Mouse (Mus musculus) lung, postnatal 25 days (tissue): ENCODE results near the gene Map3k10.

Experiments
- DNase-seq: peaks from one replicate; pipeline ENCODE4 v3.0.0; 2022; ENCODE audit warnings: low spot score

Map3k10 gene

DNA sequence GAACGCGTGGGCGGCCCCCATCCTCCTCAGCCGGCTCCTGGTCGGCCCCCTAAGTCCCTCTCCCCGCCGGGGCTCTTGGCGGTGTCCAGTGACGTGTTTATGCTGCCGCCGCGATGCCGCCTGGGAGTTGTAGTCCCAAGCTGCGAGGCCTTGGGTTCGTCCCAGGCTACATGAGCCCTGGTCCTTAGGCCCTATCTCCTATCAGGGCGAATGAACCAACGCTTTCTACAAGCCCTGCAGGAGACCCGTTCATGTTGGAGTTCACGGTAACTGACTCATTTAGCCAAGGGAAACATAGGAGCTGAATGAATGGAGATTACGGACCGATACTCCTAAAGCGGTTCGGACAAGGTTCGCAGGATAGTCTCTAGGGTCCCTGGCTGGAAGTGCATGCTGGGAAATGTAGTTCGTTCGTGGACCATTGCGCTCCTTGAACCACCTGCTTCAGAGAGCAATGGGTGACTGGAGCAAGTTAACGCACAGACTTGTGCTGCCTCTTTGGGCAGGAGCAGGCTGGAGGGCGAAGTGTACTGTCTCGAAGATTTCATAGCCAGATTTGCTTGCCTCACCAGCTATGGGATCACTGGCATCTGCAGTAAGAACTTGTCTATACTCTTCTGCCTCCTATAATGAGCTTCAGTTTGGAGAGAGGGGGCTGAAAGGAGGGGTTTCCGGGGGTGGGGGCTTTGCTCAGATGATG lies at the start of gene Map3k10:
Gene Map3k10 (minus strand): TSS at position 77 of the 700 bp plus-strand sequence.
- DNase-seq, result peak; percentile 93

DNA sequence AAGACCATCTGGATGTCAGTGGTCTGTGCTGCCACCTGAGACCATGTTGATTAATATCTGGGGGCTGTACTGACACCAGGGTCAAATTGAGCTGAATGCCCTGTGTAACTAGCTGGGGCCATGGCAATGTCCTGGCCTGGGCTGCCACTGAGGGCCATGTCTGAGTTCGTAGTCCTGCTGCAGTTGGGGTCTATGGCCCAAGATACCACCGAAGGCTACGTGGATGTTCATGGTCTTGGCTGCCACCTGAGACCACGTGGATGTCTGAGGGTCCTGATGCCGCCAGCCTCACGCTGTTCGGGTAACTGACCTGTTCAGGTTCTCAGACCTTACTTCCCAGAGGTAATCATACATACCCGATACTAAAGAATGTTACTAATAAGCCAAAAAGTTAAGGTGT lies 47.6 kb upstream of the Map3k10 start:
- DNase-seq, result no peak

DNA sequence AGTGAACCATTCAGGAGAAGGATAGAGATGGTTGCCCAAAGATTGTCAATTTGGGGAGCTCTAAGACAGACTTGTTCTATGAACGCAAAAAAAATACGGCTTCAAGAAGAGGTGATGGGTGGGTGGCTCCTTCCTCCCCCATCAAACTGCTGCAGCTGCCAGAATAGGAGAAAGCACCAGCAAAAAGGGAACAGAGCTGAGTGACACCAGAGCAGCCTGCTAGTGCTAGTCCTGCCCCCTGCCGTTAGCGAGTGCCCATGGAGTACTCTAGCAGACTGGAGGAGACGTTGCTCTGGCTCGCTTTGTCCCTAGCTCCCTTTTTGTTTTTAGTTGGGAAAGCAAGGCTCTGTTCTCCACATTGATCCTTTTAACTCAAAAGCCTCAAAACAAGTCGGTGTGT lies 36.0 kb upstream of the Map3k10 start:
- no peak for DNase-seq

DNA sequence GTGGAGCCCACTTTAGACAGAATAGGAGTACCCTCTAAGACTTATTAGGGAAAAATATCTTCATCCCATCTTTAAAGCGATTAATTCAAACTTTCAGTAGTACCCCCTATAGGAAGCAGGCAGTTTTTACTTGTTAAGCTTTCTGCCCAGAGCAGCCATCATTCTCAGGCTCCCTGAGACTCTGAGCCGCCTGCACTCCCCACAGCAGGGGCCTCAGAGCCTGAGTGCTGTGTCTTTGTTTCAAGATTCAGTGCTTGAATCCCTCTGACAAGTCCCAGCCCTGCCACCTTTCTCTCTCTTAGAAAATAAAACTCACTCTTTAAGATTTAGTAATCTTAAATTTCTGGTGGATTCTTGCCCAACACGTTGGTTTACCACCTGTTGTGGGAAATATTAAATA lies 22.3 kb upstream of the Map3k10 start:
- no peak for DNase-seq

DNA sequence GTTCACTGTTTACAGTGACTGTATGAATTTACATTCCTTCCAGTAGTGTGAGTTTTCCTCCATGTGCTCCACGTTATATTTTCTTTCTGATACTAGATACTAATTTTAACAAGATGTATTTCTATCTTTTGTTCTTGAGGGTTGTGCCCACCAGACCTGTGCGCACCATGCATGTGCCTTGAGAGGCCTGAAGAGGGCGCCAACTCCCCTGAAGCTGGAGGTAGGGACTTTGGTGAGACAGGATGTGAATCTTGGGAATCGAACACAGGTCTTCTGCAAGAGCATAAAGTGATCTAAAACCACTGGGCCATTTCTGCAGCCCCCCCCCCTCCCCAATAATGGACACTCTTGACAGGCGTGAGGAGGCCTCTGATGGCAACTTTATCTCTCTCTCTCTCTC lies 16.7 kb upstream of the Map3k10 start:
- DNase-seq, result peak; percentile 7

DNA sequence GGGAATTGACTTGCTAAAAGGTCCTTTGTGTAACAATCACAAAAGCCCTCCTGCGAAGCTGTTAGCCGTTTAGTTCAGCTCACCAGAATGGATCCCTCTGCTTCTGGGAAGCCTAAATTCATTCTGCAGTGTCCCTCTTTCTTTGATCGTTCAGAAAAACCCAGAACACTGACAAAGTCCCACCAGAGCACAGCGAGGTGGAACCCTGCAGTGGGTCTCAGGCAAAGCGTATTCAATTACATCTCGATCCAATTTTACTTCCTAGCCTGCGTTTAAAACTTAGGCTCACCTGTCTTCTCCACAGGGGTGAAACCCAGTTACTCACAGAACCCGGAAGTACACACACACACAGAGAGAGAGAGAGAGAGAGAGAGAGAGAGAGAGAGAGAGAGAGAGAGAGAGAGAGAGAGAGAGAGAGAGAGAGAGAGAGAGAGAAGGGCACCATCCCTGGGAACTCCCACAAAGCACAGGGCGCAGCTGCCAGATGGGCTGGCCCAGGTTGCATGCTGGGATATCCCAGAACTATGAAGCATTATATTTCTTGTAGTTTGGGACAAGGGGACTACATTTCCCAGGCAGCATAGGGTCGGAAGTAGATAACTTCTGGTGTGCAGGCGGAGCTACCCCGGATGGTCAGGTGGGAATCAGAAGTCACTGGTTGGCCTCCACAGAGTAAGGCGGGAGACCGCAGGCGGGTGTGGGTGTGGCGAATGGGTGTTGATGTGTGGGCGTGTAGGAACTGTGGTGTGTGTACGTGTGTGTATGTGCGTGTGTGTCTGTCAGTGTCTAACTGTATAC lies 14.6 kb upstream of the Map3k10 start, which contains the start of gene Zfp607b:
Gene Zfp607b (plus strand): TSS at position 526 of the 798 bp plus-strand sequence.
- DNase-seq, result peak; percentile 98

DNA sequence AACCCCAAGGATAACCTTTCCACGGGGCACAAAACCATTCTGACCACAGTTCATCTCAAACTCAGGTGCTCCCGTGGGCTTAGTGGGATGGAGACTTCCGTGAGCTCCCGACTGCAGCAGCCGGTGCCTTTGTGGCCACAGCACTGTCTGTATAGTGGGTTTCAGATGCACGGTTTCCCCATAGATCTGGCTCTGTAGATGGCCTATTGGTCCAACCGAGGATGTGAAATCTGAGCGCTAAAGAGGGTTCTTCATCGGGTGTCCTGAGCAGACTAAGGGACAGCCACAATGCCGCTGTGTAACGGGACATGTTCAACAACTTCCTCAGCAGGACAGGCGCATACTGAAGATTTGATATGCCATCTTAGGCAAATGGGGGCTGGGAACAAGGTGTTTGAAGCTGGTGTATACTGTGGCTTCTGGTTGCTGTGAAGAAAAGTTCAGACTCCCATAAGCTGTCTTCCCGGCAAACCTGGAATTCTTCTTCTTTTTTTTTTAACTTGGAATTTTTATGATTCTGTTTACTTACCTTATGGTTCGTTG lies 13.9 kb upstream of the Map3k10 start:
- no peak for DNase-seq

DNA sequence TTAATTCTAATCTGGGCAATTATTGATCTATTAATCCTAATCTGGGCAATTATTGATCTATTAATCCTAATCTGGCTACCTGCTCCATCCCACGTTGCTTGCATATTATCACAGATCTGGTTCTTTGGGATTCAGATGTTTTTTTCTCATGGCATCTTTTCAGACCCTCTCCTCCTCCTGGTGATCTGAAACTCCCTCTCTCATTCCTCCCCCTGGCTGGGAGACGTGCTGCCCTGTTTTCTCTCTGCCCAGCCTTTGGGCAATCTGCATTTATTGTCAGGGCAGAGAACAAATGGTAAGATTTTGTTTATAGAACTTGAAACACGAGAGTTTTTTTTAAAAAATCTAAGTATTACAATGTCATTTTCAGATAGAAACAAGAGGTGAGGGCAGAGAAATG lies 13.4 kb upstream of the Map3k10 start:
- no peak for DNase-seq

DNA sequence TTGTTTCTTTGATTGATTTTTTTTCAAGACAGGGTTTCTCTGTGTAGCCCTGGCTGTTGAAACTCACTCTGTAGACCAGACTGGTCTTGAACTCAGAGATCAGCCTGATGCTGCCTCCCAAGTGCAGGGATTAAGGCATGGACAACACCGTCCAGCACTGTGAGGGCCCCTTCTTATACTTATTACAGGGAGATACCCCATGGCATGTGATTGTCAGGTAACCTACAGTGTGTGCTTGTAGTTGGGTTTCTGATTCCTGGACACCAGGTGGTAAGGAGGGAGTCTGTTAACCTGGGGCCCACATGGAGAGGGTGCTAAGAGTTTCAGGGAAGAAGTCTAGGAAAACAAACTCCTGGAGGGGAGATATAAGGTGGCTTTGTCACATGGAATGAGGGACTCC lies 12.6 kb upstream of the Map3k10 start:
- no peak for DNase-seq

DNA sequence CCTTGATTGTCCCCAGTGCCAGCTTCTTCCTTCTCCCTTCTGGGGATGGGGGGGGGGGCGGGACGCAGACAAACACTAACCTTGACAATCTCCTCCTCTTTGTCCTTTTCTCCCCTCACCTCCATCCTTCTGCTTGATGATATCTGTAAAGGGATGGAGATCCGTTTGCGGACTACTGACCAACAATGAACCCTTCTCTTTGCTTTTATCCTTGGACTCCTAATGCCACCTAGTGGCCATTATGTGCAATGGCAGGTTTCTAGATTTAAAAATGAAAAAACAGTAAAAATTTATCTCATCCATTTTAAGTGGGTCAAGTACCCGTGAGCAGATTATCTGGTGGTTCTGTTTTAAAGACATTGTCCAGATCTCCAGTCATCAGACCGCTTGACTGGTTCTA lies 11.3 kb upstream of the Map3k10 start:
- peak; percentile 10 for DNase-seq

DNA sequence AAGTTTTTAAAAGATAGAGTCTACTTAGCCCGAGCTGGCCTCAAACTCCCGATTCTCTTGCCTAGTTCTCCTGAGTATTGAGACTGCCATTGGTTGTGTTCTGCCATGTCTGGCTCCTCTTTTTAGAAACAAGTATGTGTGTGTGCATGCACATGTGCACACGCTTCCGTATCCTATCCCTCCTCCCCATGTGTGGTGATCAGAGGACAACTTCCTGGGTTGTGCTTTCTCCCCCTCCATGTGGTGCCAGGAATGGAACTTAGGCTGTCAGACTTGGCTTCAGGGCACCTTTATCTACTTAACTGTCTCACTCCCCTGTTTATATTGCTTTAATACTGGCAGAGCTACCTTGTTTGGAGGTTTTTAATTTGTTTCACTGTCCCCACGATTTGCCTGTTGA lies 10.8 kb upstream of the Map3k10 start:
- DNase-seq, result no peak

DNA sequence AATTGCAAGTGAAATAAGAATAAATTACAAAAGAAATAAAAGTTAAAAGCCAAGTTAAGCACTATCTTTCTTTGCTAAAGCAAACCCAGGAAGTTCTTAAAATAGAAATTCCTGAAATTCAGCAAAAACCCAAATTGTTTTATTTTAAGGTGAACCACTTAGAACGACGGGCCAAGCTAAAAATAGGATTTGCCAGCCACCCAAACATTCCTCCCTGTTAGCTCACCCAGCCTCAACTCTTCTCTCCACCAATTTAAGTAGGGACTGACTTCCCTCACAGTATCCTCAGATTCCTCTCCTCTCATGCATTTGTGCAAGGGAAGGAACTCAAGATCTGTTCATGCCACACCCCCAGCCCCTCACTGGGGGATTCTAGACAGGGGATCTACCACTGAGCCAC lies 8.8 kb upstream of the Map3k10 start:
- DNase-seq, result no peak

DNA sequence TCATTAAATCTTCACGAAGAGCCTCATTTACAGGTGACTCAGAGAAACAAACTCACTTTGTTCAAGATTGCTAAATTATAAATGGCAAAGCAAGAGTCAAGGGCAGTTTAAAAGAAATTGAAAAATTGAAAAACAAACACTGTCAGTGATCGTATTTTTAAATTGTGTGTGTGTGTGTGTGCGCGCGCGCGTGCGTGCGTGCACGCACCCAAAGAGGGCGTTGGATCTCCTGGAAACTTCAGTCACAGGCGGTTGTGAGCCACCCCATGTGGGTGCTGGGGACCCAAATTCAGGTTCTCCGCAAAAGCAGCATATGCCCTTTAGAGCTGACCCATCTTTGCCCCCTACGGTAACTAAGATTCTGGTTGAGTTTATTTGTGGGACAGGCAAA lies 819 bp upstream of the Map3k10 start:
- DNase-seq, result no peak

DNA sequence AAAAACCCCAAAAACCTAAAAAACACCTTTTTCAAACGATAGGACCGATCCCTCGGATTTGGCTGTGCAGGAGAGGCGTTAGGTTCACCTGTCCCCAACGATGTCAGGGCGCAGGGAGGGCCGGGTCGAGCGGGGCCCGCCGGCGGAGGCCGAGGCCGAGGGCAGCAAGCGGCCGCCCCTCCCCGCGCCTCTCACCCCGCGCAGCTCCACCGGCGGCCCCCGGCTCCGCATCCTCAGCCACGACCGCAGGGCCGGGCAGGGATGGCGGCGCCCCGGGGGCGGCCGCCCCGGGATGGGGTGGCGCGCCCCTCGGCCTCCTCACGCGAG lies 240 bp downstream of the Map3k10 start:
- DNase-seq, result no peak

DNA sequence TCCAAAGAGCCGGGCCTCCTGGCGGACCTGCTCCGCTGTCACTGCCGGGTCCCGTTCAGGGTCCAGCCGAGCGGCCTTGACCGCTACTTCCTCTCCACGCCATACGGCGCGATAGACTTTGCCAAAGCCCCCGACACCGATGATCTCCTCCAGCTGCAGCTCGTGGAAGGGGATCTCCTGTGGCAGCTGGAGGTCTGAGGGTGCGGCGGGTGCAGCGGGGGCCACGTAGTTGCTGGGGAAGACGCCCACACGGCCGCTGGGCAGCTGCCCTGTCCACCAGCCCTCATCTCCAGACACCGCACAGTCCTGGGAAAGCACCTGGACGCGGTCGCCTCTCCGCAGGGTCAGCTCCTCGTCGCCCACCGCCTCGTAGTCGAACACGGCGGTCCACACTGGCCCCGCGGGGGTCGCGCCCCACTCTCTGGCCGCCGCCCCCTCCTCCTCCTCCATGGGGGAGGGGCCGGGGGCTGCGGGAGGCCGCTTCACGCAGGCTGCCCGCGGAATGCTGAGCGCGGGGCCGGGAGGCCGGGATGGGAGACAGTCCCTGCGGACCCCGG lies 745 bp downstream of the Map3k10 start:
- no peak for DNase-seq

DNA sequence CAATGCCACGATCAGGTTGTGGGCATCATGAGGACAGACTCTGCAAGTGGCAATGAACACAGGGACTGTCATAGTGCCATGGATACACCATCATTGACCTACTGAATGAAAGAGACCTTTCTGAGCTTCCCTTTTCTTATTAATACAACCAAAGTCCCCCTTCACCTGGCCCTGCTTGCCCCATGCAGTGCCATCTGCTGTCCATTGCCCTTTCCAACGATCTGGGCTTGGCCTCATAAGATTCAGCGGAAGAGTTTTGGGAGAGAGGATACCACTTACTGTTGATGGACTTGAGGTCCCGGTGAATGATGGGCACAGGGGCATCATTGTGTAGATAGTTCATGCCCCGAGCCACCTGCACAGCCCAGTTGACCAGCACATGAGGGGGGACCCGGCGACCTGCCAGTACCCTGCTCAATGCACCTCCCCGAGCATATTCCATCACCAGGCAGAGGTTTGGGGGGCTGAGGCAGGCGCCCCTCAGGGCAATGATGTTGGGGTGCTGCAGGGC lies 1.3 kb downstream of the Map3k10 start:
- no peak for DNase-seq

DNA sequence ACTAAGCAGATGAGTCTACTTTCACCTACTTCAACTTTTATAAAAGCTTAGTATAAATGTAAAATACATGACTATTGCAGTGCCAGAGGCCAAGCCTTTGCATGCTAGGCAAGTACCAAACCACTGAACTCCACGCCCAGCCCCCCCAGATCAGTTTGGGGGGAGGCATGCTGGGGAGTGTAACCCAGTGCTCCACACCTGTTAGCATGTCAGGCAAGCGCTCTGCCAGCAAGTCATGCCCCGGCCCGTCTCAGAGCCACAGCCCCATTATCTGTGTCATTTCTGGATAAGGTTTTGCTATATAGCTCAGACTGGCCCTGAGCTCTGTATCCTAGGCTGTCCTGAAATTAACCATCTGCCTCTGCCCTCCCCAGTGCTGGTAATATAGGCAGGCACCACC lies 12.4 kb downstream of the Map3k10 start:
- DNase-seq, result no peak

DNA sequence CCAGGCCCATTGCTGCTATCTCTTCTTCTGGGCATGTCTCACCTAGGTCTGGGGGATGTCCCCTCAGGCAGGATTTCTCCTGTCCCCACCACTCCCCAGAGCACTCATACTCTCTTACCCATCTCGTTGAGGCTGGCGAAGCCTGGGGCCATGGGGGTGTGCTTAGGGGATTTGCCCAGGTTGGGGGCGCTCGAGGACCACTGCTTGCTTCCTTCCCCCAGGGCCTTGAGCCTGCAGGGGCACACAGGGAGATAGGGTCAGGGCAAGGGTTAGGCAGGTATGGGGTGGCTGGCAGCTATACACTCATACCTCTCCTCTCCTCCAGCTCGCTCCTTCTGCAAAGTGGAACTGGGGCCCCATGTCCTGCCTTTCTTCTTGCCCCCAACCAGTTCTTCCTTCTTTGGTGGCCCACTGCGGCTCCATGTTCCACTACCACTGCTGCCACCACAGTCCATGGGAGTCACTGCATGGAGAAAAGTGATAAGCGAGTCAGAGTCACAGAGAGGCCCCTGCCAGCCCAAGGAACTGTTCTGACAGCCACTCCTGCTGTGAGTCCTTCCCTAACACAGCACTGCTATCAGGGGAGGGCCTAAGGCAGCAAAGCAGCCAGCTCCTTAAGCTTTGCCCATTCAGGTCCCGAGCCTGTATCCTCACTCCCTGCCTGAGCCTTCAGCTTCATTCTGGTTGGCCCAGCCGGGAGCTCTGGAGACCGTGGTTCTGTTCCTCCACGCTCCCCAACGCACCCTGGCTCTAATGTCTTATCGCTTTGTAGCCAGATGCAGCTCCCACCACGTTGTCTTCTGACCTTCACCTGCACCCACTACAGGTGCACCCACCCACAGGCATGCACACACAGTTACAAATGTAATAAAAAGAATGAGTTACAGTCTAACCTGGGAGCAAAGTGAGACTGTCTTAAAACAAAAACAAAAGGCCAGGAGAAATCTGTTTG lies 15.4 kb downstream of the Map3k10 start:
- no peak for DNase-seq

DNA sequence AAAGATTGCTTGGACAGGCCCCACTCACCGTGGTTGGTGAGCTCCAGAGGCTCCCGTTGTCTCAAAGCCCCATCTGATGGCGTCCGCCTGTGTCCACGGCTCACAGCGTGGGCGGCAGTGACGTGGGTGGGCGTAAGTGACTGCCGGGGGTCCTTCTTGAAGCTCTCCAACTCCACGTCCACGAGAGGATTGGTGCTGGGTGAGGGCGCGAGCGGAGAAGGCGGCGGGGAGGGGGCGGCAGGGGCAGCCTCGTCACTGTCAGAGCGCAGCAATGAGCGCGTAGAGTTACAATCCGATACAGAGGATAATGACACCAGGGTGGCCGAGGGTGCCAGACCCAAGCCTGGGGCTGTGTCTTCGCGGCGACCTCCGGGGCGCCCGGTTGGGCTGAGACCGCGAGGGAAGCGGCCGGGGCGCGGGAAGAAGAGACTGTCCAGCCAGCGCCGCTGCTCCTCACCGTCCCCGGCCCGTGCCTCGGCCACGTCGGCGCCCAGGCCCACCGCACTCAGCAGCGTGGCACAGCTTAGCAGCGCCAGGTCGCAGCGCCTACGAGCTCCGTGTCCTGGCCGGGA lies 16.5 kb downstream of the Map3k10 start:
- no peak for DNase-seq

DNA sequence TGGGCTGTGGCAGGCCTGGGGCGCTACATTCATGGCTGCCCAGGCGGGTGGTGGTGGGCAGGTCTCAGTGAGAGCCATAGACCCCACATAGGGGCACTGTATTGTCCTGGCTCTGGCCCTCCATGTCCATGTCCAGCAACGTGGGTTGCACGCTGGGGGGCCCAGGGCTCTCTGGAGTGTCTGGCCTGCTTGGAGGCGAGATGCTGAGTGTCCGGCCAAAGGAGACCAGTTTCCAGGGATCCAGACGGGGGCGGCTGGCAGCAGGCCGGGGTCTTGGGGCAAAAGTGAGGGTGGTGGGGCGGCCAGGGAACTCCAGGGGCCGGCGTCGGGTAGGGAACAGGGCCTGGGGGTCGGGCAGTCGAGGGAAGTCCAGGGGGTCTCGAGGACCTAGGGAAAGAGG lies 17.8 kb downstream of the Map3k10 start:
- no peak for DNase-seq

DNA sequence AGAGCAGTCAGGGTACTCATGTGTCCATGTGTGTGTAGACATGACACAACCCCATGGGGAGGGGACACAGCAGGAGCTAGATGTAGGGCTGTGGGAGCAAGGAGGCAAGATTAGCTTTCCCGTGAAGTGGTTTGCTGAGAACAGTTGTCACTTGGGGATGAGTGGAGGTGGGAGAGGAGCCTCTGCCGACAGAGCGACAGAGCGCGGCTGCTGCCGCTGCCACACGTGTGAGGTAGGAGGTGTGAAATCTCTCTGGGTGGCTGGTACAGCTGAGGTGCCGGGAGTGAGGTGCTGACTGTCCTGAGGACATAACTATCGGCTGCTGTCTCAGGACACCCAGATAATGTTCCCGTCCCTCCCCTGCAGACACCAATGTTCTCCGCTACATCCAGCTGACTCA lies 18.9 kb downstream of the Map3k10 start:
- DNase-seq, result no peak
